Mouse (Mus musculus) hindbrain, embryonic 15.5 days (tissue): ENCODE measurements around the gene Slc25a12. TPM values are rescaled to one million over a fixed set of nuclear protein-coding genes. Genes with fewer than 3 reads are reported as not detected.

Experiments
- ATAC-seq: fragments of 200-750 bp; cut with Nextera tagmentation; 2 replicates; pipeline ENCODE4 v1.8.0; 2017; ENCODE audit warnings: low read depth, moderate number of reproducible peaks, moderate TSS enrichment; ENCODE audit not compliant: low FRiP score
- H3K27ac ChIP-seq: fragments of 300-500 bp; sonication (generic); replicated peaks from 2 replicates; pipeline ENCODE4 v1.5.1; 2015; ENCODE audit warnings: mild to moderate bottlenecking, inconsistent platforms
- H3K27me3 ChIP-seq: fragments of 300-500 bp; sonication (generic); 2 replicates; pipeline ENCODE4 v1.6.1; 2015; ENCODE audit warnings: control low read depth, inconsistent platforms
- H3K36me3 ChIP-seq: fragments of 300-500 bp; sonication (generic); 2 replicates; pipeline ENCODE4 v1.6.1; 2015; ENCODE audit warnings: control low read depth, inconsistent platforms
- H3K4me1 ChIP-seq: fragments of 300-500 bp; sonication (generic); replicated peaks from 2 replicates; pipeline ENCODE4 v1.6.1; 2015; ENCODE audit warnings: control low read depth, inconsistent platforms
- H3K4me2 ChIP-seq: fragments of 300-500 bp; sonication (generic); 2 replicates; pipeline ENCODE4 v1.6.1; 2015; ENCODE audit warnings: moderate library complexity, mild to moderate bottlenecking, inconsistent platforms
- H3K4me3 ChIP-seq: fragments of 300-500 bp; sonication (generic); 2 replicates; pipeline ENCODE4 v1.5.1; 2015; ENCODE audit warnings: mild to moderate bottlenecking, inconsistent platforms
- H3K9ac ChIP-seq: fragments of 300-500 bp; sonication (generic); 2 replicates; pipeline ENCODE4 v1.6.1; 2015; ENCODE audit warnings: inconsistent platforms
- H3K9me3 ChIP-seq: fragments of 300-500 bp; sonication (generic); 2 replicates; pipeline ENCODE4 v1.6.1; 2016; ENCODE audit warnings: control low read depth, inconsistent platforms
- WGBS: fragments of 180-500 bp; shearing (Covaris S2); methylation state at CpG from one replicate; pipeline ENCODE4 v1.1.7; 2015; 5-methylcytosine and 5-hydroxymethylcytosine counted together
- polyA plus RNA-seq: library from polyadenylated mRNA; unstranded; fragments of >200 nt; fragmentation: Nextera tagmentation; extraction: Ambion mirVana; gene quantifications from 2 replicates; pipeline ENCODE4 v1.2.1, GENCODE M21; 2015

The Slc25a12 gene
- polyA plus RNA-seq, 1 experiment from 2014 or later = 112 TPM

- Histone ChIP-seq H3K27ac (no peak overlapping the region), H3K4me1 (no peaks in the 10 kb centered on the region), H3K4me2 (no peak overlapping the region), H3K9me3 (no peaks in the 10 kb centered on the region), H3K9ac (no peak overlapping the region), H3K36me3 (peaks cover 30% of the 10 kb centered on the region), H3K27me3 (no peaks in the 10 kb centered on the region), H3K4me3 (no peak overlapping the region)
- no peak for ATAC-seq
- 87% methylated on average over 11 of the region's 11 CpGs for WGBS
These were observed 40.6 kb downstream of the Slc25a12 start for GRCm38 (mm10) chr2:71326766-71327464.

- 88% methylated on average over 7 of the region's 7 CpGs for WGBS
- no peak for ATAC-seq
- H3K27me3 ChIP-seq = no peaks in the 10 kb centered on the region
- no peak overlapping the region for H3K4me3 ChIP-seq
- no peaks in the 10 kb centered on the region for H3K9me3 ChIP-seq
- H3K36me3 ChIP-seq = peaks cover 35% of the 10 kb centered on the region
- no peak overlapping the region for H3K27ac ChIP-seq
- no peak overlapping the region for H3K4me2 ChIP-seq
- H3K4me1 ChIP-seq = no peaks in the 10 kb centered on the region
- no peak overlapping the region for H3K9ac ChIP-seq
These were observed 43.7 kb downstream of the Slc25a12 start for GRCm38 (mm10) chr2:71323886-71324285.

GRCm38 (mm10) chr2:71321486-71321885 lies 46.1 kb downstream of the Slc25a12 start:
- no peak overlapping the region for H3K9ac ChIP-seq
- no peaks in the 10 kb centered on the region for H3K9me3 ChIP-seq
- H3K4me1 ChIP-seq = no peaks in the 10 kb centered on the region
- peaks cover 42% of the 10 kb centered on the region for H3K36me3 ChIP-seq
- no peak overlapping the region for H3K27ac ChIP-seq
- H3K4me2 ChIP-seq = no peak overlapping the region
- H3K27me3 ChIP-seq = no peaks in the 10 kb centered on the region
- no peak for ATAC-seq
- WGBS = 91% methylated on average over 3 of the region's 3 CpGs
- H3K4me3 ChIP-seq = no peak overlapping the region

GRCm38 (mm10) chr2:71316116-71316789 lies 51.3 kb downstream of the Slc25a12 start:
- H3K4me3 ChIP-seq = no peak overlapping the region
- WGBS = 93% methylated on average over 3 of the region's 3 CpGs

GRCm38 (mm10) chr2:71315022-71315421 lies 52.5 kb downstream of the Slc25a12 start:
- 44% methylated on average over 14 of the region's 14 CpGs for WGBS
- no peak overlapping the region for H3K9ac ChIP-seq

More at GRCm38 (mm10) chr2:71316116-71316789, 51.3 kb downstream of the Slc25a12 start:
- H3K27me3 ChIP-seq = no peaks in the 10 kb centered on the region
- no peaks in the 10 kb centered on the region for H3K4me1 ChIP-seq
- peaks cover 46% of the 10 kb centered on the region for H3K36me3 ChIP-seq
- no peaks in the 10 kb centered on the region for H3K9me3 ChIP-seq
- no peak overlapping the region for H3K9ac ChIP-seq
- no peak overlapping the region for H3K4me2 ChIP-seq
- no peak overlapping the region for H3K27ac ChIP-seq
- no peak for ATAC-seq

GRCm38 (mm10) chr2:71314080-71314479 lies 53.5 kb downstream of the Slc25a12 start:
- H3K4me1 ChIP-seq = no peaks in the 10 kb centered on the region
- WGBS = 81% methylated on average over 6 of the region's 6 CpGs
- peaks cover 49% of the 10 kb centered on the region for H3K36me3 ChIP-seq
- no peak overlapping the region for H3K4me3 ChIP-seq
- no peaks in the 10 kb centered on the region for H3K9me3 ChIP-seq
- no peak overlapping the region for H3K27ac ChIP-seq
- H3K4me2 ChIP-seq = no peak overlapping the region
- H3K27me3 ChIP-seq = no peaks in the 10 kb centered on the region
- H3K9ac ChIP-seq = no peak overlapping the region
- no peak for ATAC-seq

More at GRCm38 (mm10) chr2:71315022-71315421, 52.5 kb downstream of the Slc25a12 start:
- ATAC-seq = no peak
- Histone ChIP-seq H3K4me3 (no peak overlapping the region), H3K4me1 (no peaks in the 10 kb centered on the region), H3K9me3 (no peaks in the 10 kb centered on the region), H3K36me3 (peaks cover 53% of the 10 kb centered on the region), H3K27ac (no peak overlapping the region), H3K27me3 (no peaks in the 10 kb centered on the region), H3K4me2 (no peak overlapping the region)

- H3K36me3 ChIP-seq = peaks cover 48% of the 10 kb centered on the region
- H3K4me1 ChIP-seq = no peaks in the 10 kb centered on the region
- WGBS = 71% methylated on average over 10 of the region's 10 CpGs
These were observed 55.5 kb downstream of the Slc25a12 start for GRCm38 (mm10) chr2:71312067-71312466.

GRCm38 (mm10) chr2:71309726-71310125 lies 57.8 kb downstream of the Slc25a12 start:
- no peak overlapping the region for H3K4me3 ChIP-seq
- H3K27me3 ChIP-seq = no peaks in the 10 kb centered on the region
- WGBS = 44% methylated on average over 2 of the region's 2 CpGs
- peaks cover 54% of the 10 kb centered on the region for H3K36me3 ChIP-seq
- no peaks in the 10 kb centered on the region for H3K9me3 ChIP-seq
- H3K9ac ChIP-seq = no peak overlapping the region
- no peak overlapping the region for H3K4me2 ChIP-seq
- no peak for ATAC-seq
- no peaks in the 10 kb centered on the region for H3K4me1 ChIP-seq
- no peak overlapping the region for H3K27ac ChIP-seq

More at GRCm38 (mm10) chr2:71312067-71312466, 55.5 kb downstream of the Slc25a12 start:
- Histone ChIP-seq H3K27ac (no peak overlapping the region), H3K9ac (no peak overlapping the region), H3K4me3 (no peak overlapping the region), H3K4me2 (no peak overlapping the region), H3K27me3 (no peaks in the 10 kb centered on the region), H3K9me3 (no peaks in the 10 kb centered on the region)
- no peak for ATAC-seq

- no peak overlapping the region for H3K9ac ChIP-seq
- H3K36me3 ChIP-seq = peaks cover 29% of the 10 kb centered on the region
- ATAC-seq = no peak
- H3K4me2 ChIP-seq = no peak overlapping the region
- no peak overlapping the region for H3K4me3 ChIP-seq
- no peaks in the 10 kb centered on the region for H3K27me3 ChIP-seq
- peaks cover 4% of the 10 kb centered on the region; the same call in 1 of the 2 replicates for H3K4me1 ChIP-seq
- no peak overlapping the region for H3K27ac ChIP-seq
- H3K9me3 ChIP-seq = no peaks in the 10 kb centered on the region
These were observed 61.2 kb downstream of the Slc25a12 start for GRCm38 (mm10) chr2:71306357-71306756.

GRCm38 (mm10) chr2:71304821-71305220 lies 62.7 kb downstream of the Slc25a12 start:
- Histone ChIP-seq H3K4me2 (no peak overlapping the region), H3K4me3 (no peak overlapping the region), H3K36me3 (peaks cover 15% of the 10 kb centered on the region; the same call in 1 of the 2 replicates), H3K27me3 (no peaks in the 10 kb centered on the region), H3K9ac (no peak overlapping the region), H3K27ac (no peak overlapping the region), H3K9me3 (no peaks in the 10 kb centered on the region), H3K4me1 (peaks cover 4% of the 10 kb centered on the region; the same call in 1 of the 2 replicates)
- ATAC-seq = no peak
- WGBS = 52% methylated on average over 3 of the region's 3 CpGs

- no peaks in the 10 kb centered on the region for H3K9me3 ChIP-seq
- 0 out of 2 replicates have a peak overlapping the region, but pooled peaks have one; percentile 15 for H3K27ac ChIP-seq
- H3K9ac ChIP-seq = no peak overlapping the region
- H3K4me3 ChIP-seq = no peak overlapping the region
- H3K4me2 ChIP-seq = no peak overlapping the region
- ATAC-seq = no peak; the same call in 1 of the 2 replicates
- H3K4me1 ChIP-seq = peaks cover 4% of the 10 kb centered on the region; the same call in 1 of the 2 replicates
- H3K27me3 ChIP-seq = no peaks in the 10 kb centered on the region
- H3K36me3 ChIP-seq = peaks cover 16% of the 10 kb centered on the region; the same call in 1 of the 2 replicates
These were observed 64.3 kb downstream of the Slc25a12 start for GRCm38 (mm10) chr2:71303221-71303620.

- ATAC-seq = no peak
- peaks cover 4% of the 10 kb centered on the region; the same call in 1 of the 2 replicates for H3K4me1 ChIP-seq
- no peaks in the 10 kb centered on the region for H3K27me3 ChIP-seq
- WGBS = 52% methylated on average over 3 of the region's 3 CpGs
- H3K4me2 ChIP-seq = no peak overlapping the region
- no peak overlapping the region for H3K9ac ChIP-seq
- H3K9me3 ChIP-seq = no peaks in the 10 kb centered on the region
- H3K36me3 ChIP-seq = peaks cover 16% of the 10 kb centered on the region
- no peak overlapping the region for H3K4me3 ChIP-seq
- H3K27ac ChIP-seq = no peak overlapping the region
These were observed 65.3 kb downstream of the Slc25a12 start for GRCm38 (mm10) chr2:71302156-71302663.
